Mouse (Mus musculus): ENCODE results near the gene Sf3b1. TPM values are rescaled to one million over a fixed set of nuclear protein-coding genes. Genes with fewer than 3 reads are reported as not detected.
"Not testable (repeated sequence)": the region's sequence is repeated elsewhere in the genome, so short reads cannot be mapped to it uniquely, and the experiment has no call there.

The Sf3b1 gene
- polyA plus RNA-seq, 1 experiment from 2014 or later, result 364 TPM

DNA sequence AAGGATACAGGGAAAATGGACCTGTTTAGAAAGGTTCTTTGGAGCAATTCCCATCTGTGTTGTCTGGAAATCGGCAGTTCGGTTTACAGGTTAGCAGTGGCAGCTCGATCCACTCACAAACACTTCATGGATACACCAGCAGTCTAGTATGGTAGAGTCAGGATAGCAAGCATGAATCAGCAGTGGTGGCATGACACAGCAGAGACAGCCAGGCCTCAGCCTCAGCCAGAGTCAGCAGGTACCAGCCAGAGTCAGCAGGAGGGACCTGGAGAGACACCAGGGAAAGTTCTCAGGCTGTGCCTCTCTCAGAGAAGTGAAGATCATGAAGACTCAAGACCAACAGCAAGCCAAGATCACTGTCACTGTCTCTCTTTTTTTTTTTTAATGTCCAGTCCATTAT is 60.4 kb downstream of the Sf3b1 start:
- no peak overlapping the region for H3K4me2 ChIP-seq (replicated peaks)

GRCm38 (mm10) chr1:54965159-54965995 is 61.9 kb downstream of the Sf3b1 start:
- no peak overlapping the region for H3K4me2 ChIP-seq (replicated peaks)
- no peak overlapping the region for H3K9ac ChIP-seq (replicated peaks)
- H3K9me3 ChIP-seq, result no peaks in the 10 kb centered on the region
- no peaks in the 10 kb centered on the region for H3K27me3 ChIP-seq
- H3K36me3 ChIP-seq, result no peaks in the 10 kb centered on the region
- no peak overlapping the region for H3K4me3 ChIP-seq
- no peak for ATAC-seq (ENCODE audit: low FRiP score, low read depth)
- WGBS, result 73% methylated on average over 11 of the region's 11 CpGs
- no peaks in the 10 kb centered on the region for H3K4me1 ChIP-seq
- H3K27ac ChIP-seq (replicated peaks), result no peak overlapping the region

More for the DNA sequence above, 60.4 kb downstream of the Sf3b1 start:
- WGBS, result 98% methylated on average over 3 of the region's 3 CpGs
- Histone ChIP-seq H3K9ac (replicated peaks) (no peak overlapping the region), H3K9me3 (no peaks in the 10 kb centered on the region), H3K27ac (replicated peaks) (no peak overlapping the region), H3K27me3 (no peaks in the 10 kb centered on the region), H3K4me1 (no peaks in the 10 kb centered on the region), H3K4me3 (no peak overlapping the region), H3K36me3 (no peaks in the 10 kb centered on the region)
- no peak for ATAC-seq (ENCODE audit: low FRiP score, low read depth)

- Histone ChIP-seq H3K9me3 (no peaks in the 10 kb centered on the region), H3K4me3 (no peak overlapping the region), H3K36me3 (no peaks in the 10 kb centered on the region), H3K9ac (replicated peaks) (no peak overlapping the region), H3K27me3 (no peaks in the 10 kb centered on the region), H3K27ac (replicated peaks) (no peak overlapping the region), H3K4me2 (replicated peaks) (no peak overlapping the region), H3K4me1 (no peaks in the 10 kb centered on the region)
- no peak for ATAC-seq (ENCODE audit: low FRiP score, low read depth)
- WGBS, result 86% methylated on average over 9 of the region's 9 CpGs
Observed at GRCm38 (mm10) chr1:54961724-54962123, 65.6 kb downstream of the Sf3b1 start.

DNA sequence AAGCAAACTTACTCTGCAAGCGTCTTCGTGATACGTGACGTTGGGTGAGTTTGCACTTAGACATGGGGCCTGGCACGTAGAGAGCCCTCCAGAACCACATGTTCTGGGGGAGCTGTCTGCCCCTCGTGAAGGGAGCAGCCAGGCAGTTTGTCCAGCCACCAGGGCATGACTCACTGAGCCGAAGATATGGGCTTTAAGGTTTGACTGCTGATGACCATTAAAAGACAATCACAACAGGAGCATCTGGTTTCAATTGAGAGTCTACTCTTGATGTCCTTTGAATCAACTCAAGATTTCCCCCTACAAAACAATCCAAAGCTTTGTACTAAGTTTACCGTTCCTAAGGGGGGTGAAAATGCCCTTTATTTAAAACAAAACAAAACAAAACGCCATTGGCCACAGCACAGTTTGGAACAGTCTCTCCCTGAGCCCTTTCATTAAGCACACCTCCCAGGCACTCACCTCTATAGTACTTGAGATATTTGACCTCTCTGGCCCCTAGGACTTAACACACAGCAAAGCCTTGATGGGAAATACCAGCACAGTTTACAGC is 66.6 kb downstream of the Sf3b1 start:
- 76% methylated on average over 9 of the region's 9 CpGs for WGBS
- Histone ChIP-seq H3K9ac (replicated peaks) (no peak overlapping the region), H3K4me1 (no peaks in the 10 kb centered on the region), H3K4me2 (replicated peaks) (no peak overlapping the region), H3K27ac (replicated peaks) (no peak overlapping the region), H3K27me3 (no peaks in the 10 kb centered on the region), H3K4me3 (no peak overlapping the region), H3K36me3 (no peaks in the 10 kb centered on the region), H3K9me3 (no peaks in the 10 kb centered on the region)
- no peak for ATAC-seq (ENCODE audit: low FRiP score, low read depth)

- H3K27me3 ChIP-seq, result no peaks in the 10 kb centered on the region
- H3K9me3 ChIP-seq, result no peaks in the 10 kb centered on the region
- no peaks in the 10 kb centered on the region for H3K4me1 ChIP-seq
- WGBS, result 75% methylated on average over 3 of the region's 3 CpGs
- H3K4me3 ChIP-seq, result no peak overlapping the region
- no peak for ATAC-seq (ENCODE audit: low FRiP score, low read depth)
- no peak overlapping the region for H3K27ac ChIP-seq (replicated peaks)
- H3K9ac ChIP-seq (replicated peaks), result no peak overlapping the region
- no peaks in the 10 kb centered on the region for H3K36me3 ChIP-seq
- no peak overlapping the region for H3K4me2 ChIP-seq (replicated peaks)
Observed at GRCm38 (mm10) chr1:54958525-54958924, 68.8 kb downstream of the Sf3b1 start.

DNA sequence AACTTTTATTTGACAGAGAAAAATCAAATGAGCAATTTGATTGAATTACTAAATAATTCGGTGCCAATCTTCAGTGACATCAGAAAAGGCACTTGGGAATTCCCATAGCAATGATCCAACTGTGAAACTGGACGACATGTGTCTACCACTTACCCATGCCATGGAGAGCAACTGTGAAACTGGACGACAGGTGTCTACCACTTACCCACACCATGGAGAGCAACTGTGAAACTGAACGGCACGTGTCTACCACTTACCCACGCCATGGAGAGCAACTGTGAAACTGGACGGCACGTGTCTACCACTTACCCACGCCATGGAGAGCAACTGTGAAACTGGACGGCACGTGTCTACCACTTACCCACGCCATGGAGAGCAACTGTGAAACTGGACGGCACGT is 70.3 kb downstream of the Sf3b1 start:
- not testable (repeated sequence) for ATAC-seq (ENCODE audit: low FRiP score, low read depth); H3K4me3 ChIP-seq; H3K4me1 ChIP-seq; H3K27me3 ChIP-seq; H3K27ac ChIP-seq (replicated peaks); H3K9me3 ChIP-seq; H3K9ac ChIP-seq (replicated peaks); H3K4me2 ChIP-seq (replicated peaks); H3K36me3 ChIP-seq
- WGBS, result 98% methylated on average over 14 of the region's 14 CpGs

GRCm38 (mm10) chr1:54954856-54955255 is 72.4 kb downstream of the Sf3b1 start:
- H3K4me2 ChIP-seq (replicated peaks), result no peak overlapping the region
- H3K9ac ChIP-seq (replicated peaks), result no peak overlapping the region
- no peak overlapping the region for H3K4me3 ChIP-seq
- 91% methylated on average over 4 of the region's 4 CpGs for WGBS
- no peaks in the 10 kb centered on the region for H3K36me3 ChIP-seq
- no peaks in the 10 kb centered on the region for H3K4me1 ChIP-seq
- H3K27me3 ChIP-seq, result no peaks in the 10 kb centered on the region
- no peaks in the 10 kb centered on the region for H3K9me3 ChIP-seq
- H3K27ac ChIP-seq (replicated peaks), result no peak overlapping the region
- no peak for ATAC-seq (ENCODE audit: low FRiP score, low read depth)

DNA sequence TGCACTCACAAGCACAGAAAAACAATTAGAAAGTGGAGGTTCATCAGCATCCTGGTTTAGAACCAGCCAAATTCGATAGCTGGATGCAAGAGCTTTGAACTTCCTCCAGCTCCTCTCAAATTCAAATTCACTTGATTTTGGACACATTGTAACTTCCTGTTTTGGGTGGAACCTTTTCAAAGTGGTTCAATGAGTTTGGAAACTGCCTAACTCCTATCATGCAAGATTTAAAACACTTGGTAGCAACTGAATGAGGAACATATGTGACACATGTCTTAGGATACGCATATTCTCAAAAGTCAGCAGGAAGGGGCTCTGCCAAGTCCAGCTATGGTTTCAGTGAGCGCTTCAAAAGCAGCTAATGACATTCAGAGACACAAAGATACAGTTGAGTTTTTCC is 82.6 kb downstream of the Sf3b1 start:
- ATAC-seq (ENCODE audit: low FRiP score, low read depth), result no peak
- WGBS, result 84% methylated on average over 3 of the region's 3 CpGs
- Histone ChIP-seq H3K9me3 (no peaks in the 10 kb centered on the region), H3K36me3 (no peaks in the 10 kb centered on the region), H3K4me1 (no peaks in the 10 kb centered on the region), H3K4me3 (no peak overlapping the region), H3K9ac (replicated peaks) (no peak overlapping the region), H3K27me3 (no peaks in the 10 kb centered on the region), H3K4me2 (replicated peaks) (no peak overlapping the region), H3K27ac (replicated peaks) (no peak overlapping the region)

- ATAC-seq (ENCODE audit: low FRiP score, low read depth), result no peak
- Histone ChIP-seq H3K4me2 (replicated peaks) (no peak overlapping the region), H3K27ac (replicated peaks) (no peak overlapping the region), H3K4me1 (no peaks in the 10 kb centered on the region), H3K4me3 (no peak overlapping the region), H3K9me3 (no peaks in the 10 kb centered on the region), H3K27me3 (no peaks in the 10 kb centered on the region), H3K36me3 (no peaks in the 10 kb centered on the region), H3K9ac (replicated peaks) (no peak overlapping the region)
- 89% methylated on average over 3 of the region's 3 CpGs for WGBS
Observed at GRCm38 (mm10) chr1:54935466-54935865, 91.8 kb downstream of the Sf3b1 start.

Other genes with a start within 250 kb of the Sf3b1 start
- gene Ankrd44, start 101.1 kb downstream of the Sf3b1 start, polyA plus RNA-seq (2016; fragmentation: Nextera tagmentation; extraction: Ambion mirVana), result 15.8 and 20.1 TPM in 2 replicates
- gene Coq10b, start 25.3 kb upstream of the Sf3b1 start, polyA plus RNA-seq (2016; fragmentation: Nextera tagmentation; extraction: Ambion mirVana), result 30.1 and 30.9 TPM in 2 replicates
- 373 and 400 TPM in 2 replicates for gene Hspe1, start 60.7 kb upstream of the Sf3b1 start, polyA plus RNA-seq (2016; fragmentation: Nextera tagmentation; extraction: Ambion mirVana)
- gene Hspd1, start 60.8 kb upstream of the Sf3b1 start, polyA plus RNA-seq (2016; fragmentation: Nextera tagmentation; extraction: Ambion mirVana), result 337 and 368 TPM in 2 replicates
- 158 and 161 TPM in 2 replicates for gene Mob4, start 103.8 kb upstream of the Sf3b1 start, polyA plus RNA-seq (2016; fragmentation: Nextera tagmentation; extraction: Ambion mirVana)
- 8.3 and 8.9 TPM in 2 replicates for gene Rftn2, start 199.3 kb upstream of the Sf3b1 start, polyA plus RNA-seq (2016; fragmentation: Nextera tagmentation; extraction: Ambion mirVana)
- 4.0 TPM in 2 replicates for gene Mars2, start 209.7 kb upstream of the Sf3b1 start, polyA plus RNA-seq (2016; fragmentation: Nextera tagmentation; extraction: Ambion mirVana)

Data from midbrain, embryonic 12.5 days (tissue).